Mouse (Mus musculus) kidney, embryonic 16.5 days (tissue): Measurements from ENCODE around the gene Zfp513. TPM values are rescaled to one million over a fixed set of nuclear protein-coding genes. Genes with fewer than 3 reads are reported as not detected.
A peak's percentile ranks its signal among the peaks of the same experiment; 100 is the strongest.

Source experiments
- ATAC-seq: fragments of 200-750 bp; cut with Nextera tagmentation; 2 replicates; pipeline ENCODE4 v1.8.0; 2017; ENCODE audit warnings: moderate TSS enrichment; ENCODE audit not compliant: low FRiP score, low TSS enrichment
- H3K27ac ChIP-seq: fragments of 300-500 bp; sonication (generic); 2 replicates; pipeline ENCODE4 v1.5.1; 2014; ENCODE audit warnings: low read length
- H3K27me3 ChIP-seq: fragments of 300-500 bp; sonication (generic); 2 replicates; pipeline ENCODE4 v1.6.1; 2014; ENCODE audit warnings: low read length, control low read depth, mixed read lengths; ENCODE audit not compliant: insufficient read depth
- H3K36me3 ChIP-seq: fragments of 300-500 bp; sonication (generic); 2 replicates; pipeline ENCODE4 v1.6.1; 2014; ENCODE audit warnings: low read length, control low read depth, mixed read lengths; ENCODE audit not compliant: insufficient read depth
- H3K4me1 ChIP-seq: fragments of 300-500 bp; sonication (generic); 2 replicates; pipeline ENCODE4 v1.6.1; 2014; ENCODE audit warnings: low read length, control low read depth, mixed read lengths; ENCODE audit not compliant: insufficient read depth
- H3K4me2 ChIP-seq: fragments of 300-500 bp; sonication (generic); replicated peaks from 2 replicates; pipeline ENCODE4 v1.6.1; 2014; ENCODE audit warnings: low read depth, low read length
- H3K4me3 ChIP-seq: fragments of 300-500 bp; sonication (generic); 2 replicates; pipeline ENCODE4 v1.5.1; 2014; ENCODE audit warnings: mild to moderate bottlenecking, low read length
- H3K9ac ChIP-seq: fragments of 300-500 bp; sonication (generic); replicated peaks from 2 replicates; pipeline ENCODE4 v1.6.1; 2014; ENCODE audit warnings: low read length
- H3K9me3 ChIP-seq: fragments of 300-500 bp; sonication (generic); 2 replicates; pipeline ENCODE4 v1.6.1; 2016; ENCODE audit warnings: low read length, control low read depth
- WGBS: fragments of 180-500 bp; shearing (Covaris S2); extraction: QIAGEN DNeasy Blood & Tissue Kit; methylation state at CpG from one replicate; pipeline ENCODE4 v1.1.7; 2014; 5-methylcytosine and 5-hydroxymethylcytosine counted together
- polyA plus RNA-seq: library from polyadenylated mRNA; unstranded; fragments of >200 nt; fragmentation: Nextera tagmentation; extraction: Ambion mirVana; gene quantifications from 2 replicates; pipeline ENCODE4 v1.2.1, GENCODE M21; 2015

Gene Zfp513
- polyA plus RNA-seq, 1 experiment from 2014 or later: 9.9 TPM

DNA sequence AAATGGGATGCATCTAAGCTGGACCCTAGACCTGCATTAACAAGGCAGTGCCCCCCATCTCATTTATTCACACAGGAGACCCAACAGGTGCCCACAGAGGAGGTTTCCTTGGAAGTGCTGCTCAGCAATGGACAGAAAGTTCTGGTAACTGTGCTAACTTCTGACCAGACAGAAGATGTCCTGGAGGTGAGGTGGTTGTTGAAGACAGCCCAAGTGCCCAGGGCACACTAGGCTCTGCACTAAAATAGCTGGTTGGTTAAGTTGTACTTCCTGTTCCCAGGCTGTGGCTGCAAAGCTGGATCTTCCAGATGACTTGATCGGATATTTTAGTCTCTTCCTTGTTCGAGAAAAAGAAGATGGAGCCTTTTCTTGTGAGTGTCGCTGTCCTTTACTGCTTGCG lies 6.4 kb downstream of the Zfp513 start:
- H3K9ac ChIP-seq: no peak overlapping the region
- H3K4me3 ChIP-seq: no peak overlapping the region
- peaks cover 27% of the 10 kb centered on the region for H3K4me1 ChIP-seq
- no peak overlapping the region for H3K27ac ChIP-seq
- no peak for ATAC-seq
- no peak overlapping the region for H3K4me2 ChIP-seq
- peaks cover 6% of the 10 kb centered on the region for H3K9me3 ChIP-seq
- peaks cover 60% of the 10 kb centered on the region for H3K36me3 ChIP-seq
- no peaks in the 10 kb centered on the region for H3K27me3 ChIP-seq
- 91% methylated on average over 4 of the region's 4 CpGs for WGBS

DNA sequence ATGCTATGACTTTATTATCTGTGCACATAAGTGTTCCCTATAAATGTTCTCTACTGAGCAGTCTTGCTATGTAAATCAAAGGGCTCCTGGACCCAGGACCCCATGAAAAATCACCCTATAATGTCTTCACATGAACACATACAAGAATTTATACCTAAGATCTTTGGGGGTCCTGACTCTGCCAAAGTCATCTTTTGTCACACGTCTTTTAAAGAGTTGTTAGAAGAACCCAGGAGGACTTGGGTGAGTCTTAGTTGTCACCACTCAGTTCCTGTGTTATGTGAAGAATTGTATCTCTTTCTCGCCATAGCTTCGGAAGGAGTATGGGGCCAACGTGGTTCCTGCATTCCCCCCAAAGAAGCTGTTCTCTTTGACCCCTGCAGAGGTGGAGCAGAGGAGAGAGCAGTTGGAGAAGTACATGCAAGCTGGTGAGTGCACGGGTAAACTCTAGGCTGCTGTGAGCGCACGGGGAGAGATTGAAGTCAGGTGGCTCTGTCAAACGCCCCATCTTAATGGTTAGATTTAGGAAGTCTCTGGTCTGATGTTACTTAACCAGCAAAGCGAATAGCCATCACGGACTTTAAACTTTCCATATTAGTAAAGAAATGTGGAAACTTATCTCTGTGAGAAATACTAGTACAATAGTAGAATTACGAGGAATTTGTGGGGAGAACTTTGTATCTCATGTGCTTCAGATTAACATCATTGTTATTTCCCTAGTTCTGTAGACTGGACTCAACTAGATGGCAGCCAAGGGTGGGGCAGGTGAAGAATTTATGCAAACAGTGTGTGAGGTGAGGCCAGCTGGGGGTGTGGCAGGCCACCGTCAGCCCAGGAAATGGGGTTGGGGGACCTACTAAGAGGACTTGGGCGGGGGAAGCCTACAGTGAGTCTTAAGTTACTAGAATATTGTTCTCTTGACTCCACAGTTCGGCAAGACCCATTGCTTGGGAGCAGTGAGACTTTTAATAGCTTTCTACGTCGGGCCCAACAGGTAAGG lies 7.3 kb downstream of the Zfp513 start:
- ATAC-seq: no peak

DNA sequence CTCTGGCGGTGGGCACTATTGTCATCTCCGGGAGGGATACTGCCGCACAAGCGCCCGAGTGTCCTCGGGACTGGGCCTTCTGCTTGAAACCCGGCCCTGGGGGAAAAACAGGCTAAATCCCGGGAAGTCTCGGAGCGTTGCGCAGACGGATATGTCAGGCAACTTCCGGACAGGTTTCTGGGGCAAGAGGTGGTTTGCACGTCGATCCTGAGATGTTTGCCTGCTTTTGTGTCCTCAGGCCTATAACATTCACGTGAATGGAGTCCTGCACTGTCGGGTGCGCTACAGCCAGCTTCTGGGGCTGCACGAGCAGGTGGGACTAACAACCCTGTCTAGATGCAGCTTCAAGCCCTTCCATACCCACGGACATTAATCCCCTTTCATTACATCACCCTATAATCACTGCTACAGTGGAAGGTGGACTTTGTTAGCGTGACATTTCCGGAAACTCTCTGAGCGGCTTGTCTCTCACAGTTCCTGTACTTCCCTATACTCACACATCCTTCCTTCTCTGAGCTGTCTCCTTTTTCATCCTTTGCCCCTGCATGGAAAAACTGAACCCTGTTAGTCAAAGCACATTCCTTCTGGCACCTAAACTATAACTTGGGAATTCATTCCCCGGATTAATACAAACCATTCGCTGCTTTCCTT lies 8.3 kb downstream of the Zfp513 start:
- peaks cover 58% of the 10 kb centered on the region for H3K36me3 ChIP-seq
- peak overlapping the region; percentile 84 for H3K9ac ChIP-seq
- H3K27ac ChIP-seq: peak overlapping the region; percentile 81
- peaks cover 17% of the 10 kb centered on the region for H3K4me1 ChIP-seq
- no peaks in the 10 kb centered on the region for H3K27me3 ChIP-seq
- 12% methylated on average over 25 of the region's 25 CpGs for WGBS
- peak overlapping the region; percentile 80 for H3K4me3 ChIP-seq
- H3K9me3 ChIP-seq: no peaks in the 10 kb centered on the region
- no peak for ATAC-seq
- peak overlapping the region; percentile 80 for H3K4me2 ChIP-seq

More for the DNA sequence above, 7.3 kb downstream of the Zfp513 start:
- H3K4me2 ChIP-seq: peak overlapping the region; percentile 80; the same call in 1 of the 2 replicates
- H3K27ac ChIP-seq: no peak overlapping the region
- peak overlapping the region; percentile 80 for H3K4me3 ChIP-seq
- peaks cover 18% of the 10 kb centered on the region for H3K4me1 ChIP-seq
- no peaks in the 10 kb centered on the region for H3K27me3 ChIP-seq
- peak overlapping the region; percentile 84 for H3K9ac ChIP-seq
- no peaks in the 10 kb centered on the region for H3K9me3 ChIP-seq
- WGBS: 88% methylated on average over 16 of the region's 16 CpGs
- H3K36me3 ChIP-seq: peaks cover 62% of the 10 kb centered on the region

DNA sequence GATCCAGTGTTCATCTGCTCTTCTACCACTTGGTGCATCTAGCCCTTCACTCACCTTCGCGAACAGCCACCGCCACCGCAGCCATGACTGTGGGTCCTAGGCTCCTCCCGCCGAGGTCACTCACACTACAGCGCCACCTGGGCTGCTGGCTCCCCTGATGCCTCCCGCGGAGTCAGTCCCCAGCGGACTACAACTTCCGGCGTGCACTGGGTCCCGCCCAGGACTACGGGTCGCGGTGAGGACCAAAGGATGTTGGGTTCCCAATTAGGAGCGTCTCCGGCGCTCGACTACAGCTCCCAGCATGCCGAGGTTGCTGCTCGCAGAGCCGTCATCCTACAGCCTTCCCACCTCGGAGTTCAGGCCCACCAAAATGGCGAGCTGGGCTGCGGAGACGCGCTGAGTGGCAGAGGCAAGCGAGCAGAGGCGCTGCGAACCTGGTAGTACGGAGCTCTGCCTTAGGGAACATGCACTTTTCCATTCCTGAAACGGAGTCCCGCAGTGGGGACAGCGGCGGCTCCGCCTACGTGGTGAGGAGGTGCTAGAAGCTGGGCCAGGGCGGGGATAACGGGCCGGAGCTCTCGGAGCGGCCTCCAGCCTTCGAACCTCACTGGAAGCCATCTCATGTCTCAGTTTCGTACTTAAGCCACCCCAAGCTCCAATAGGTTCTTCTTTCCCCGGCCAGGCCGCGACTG lies 9.0 kb downstream of the Zfp513 start, which contains the start of the genes Snx17 and Eif2b4:
Snx17 (plus strand) TSS at position 289 of the 692 bp plus-strand sequence.
Eif2b4 (minus strand) TSS at position 492 of the 692 bp plus-strand sequence.
- H3K36me3 ChIP-seq: peaks cover 57% of the 10 kb centered on the region
- peak within 1 kb of the TSS; percentile 82 for H3K4me2 ChIP-seq
- peak within 1 kb of the TSS; percentile 88 for H3K27ac ChIP-seq
- peak within 1 kb of the TSS; percentile 80 for H3K4me3 ChIP-seq
- peak within 1 kb of the TSS; percentile 86 for H3K9ac ChIP-seq
- H3K4me1 ChIP-seq: peaks cover 17% of the 10 kb centered on the region
- no peaks in the 10 kb centered on the region for H3K9me3 ChIP-seq
- under 1% methylated on average over 48 of the region's 48 CpGs for WGBS
- H3K27me3 ChIP-seq: no peaks in the 10 kb centered on the region
- ATAC-seq: peak; percentile 98

DNA sequence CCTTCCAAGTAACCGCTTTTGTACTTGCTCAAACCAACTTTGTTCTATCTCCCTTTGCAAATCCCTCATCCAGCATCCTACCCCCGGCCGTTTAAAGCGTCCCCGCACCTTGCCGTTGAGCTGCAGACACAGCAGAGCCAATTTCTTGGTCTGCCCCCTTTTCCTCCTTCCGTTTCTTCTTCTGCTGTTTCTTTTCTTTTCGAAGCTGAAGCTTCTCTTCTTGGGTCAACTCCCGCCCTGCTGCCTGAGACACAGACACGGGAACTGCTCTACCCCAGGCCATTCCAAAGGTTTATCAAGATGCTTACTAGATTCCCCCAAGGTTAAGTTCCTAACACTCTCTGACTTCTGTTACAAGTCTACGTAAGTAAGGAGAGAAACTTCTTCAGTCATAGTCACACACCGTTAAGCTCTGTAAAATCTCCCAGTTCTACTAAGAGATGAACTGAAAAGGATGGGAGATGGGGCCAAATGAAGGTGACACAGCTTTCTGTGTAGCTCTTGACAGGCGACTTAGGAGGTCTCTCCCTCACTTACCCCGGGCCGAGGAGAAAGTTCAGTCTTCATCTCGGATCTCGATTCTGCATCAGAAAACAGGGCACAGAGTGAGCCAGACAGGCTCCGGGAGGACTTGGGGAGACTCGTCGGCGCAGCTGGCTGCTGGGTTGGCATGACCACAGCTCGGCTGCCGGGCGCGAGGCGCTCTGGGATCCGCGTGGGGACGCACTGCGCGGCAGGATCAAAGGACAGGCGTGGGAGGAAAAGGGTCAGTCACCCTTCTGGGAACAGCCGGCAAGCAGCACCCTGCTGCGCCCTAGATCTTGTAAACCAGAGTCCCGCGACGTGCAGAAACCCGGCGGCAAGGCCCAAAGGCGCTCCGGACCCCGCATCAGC lies 9.8 kb downstream of the Zfp513 start:
- peaks cover 55% of the 10 kb centered on the region for H3K36me3 ChIP-seq
- H3K4me1 ChIP-seq: peaks cover 17% of the 10 kb centered on the region
- peak overlapping the region; percentile 86 for H3K9ac ChIP-seq
- H3K9me3 ChIP-seq: no peaks in the 10 kb centered on the region
- no peak; the same call in 1 of the 2 replicates for ATAC-seq
- H3K27ac ChIP-seq: peak overlapping the region; percentile 88
- WGBS: 11% methylated on average over 42 of the region's 42 CpGs
- no peaks in the 10 kb centered on the region for H3K27me3 ChIP-seq
- H3K4me3 ChIP-seq: peak overlapping the region; percentile 80
- H3K4me2 ChIP-seq: peak overlapping the region; percentile 82

DNA sequence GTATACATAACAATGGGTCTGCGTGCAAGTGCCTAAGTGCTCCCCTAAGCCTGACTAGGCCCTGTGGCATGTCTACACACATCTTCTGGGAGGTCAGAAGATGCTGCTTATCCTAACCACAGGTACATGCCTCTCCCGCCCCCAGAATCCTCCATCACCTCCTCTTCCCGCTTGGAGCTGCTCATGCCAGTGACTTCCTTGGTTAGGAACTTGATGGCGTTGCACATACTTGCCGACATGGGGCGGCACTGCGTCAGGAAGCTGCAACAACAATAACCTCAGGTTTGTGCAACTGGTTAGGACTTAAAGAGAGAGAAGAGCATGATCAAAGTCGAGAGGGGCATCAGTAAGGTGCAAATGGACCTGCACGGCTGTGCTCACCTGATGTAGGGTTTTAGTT lies 11.9 kb downstream of the Zfp513 start:
- WGBS: 87% methylated on average over 9 of the region's 9 CpGs
- no peak overlapping the region for H3K27ac ChIP-seq
- no peak overlapping the region for H3K4me3 ChIP-seq
- ATAC-seq: no peak
- H3K9ac ChIP-seq: no peak overlapping the region
- H3K4me2 ChIP-seq: no peak overlapping the region
- H3K4me1 ChIP-seq: peaks cover 17% of the 10 kb centered on the region
- no peaks in the 10 kb centered on the region for H3K27me3 ChIP-seq
- H3K36me3 ChIP-seq: peaks cover 40% of the 10 kb centered on the region
- no peaks in the 10 kb centered on the region for H3K9me3 ChIP-seq

DNA sequence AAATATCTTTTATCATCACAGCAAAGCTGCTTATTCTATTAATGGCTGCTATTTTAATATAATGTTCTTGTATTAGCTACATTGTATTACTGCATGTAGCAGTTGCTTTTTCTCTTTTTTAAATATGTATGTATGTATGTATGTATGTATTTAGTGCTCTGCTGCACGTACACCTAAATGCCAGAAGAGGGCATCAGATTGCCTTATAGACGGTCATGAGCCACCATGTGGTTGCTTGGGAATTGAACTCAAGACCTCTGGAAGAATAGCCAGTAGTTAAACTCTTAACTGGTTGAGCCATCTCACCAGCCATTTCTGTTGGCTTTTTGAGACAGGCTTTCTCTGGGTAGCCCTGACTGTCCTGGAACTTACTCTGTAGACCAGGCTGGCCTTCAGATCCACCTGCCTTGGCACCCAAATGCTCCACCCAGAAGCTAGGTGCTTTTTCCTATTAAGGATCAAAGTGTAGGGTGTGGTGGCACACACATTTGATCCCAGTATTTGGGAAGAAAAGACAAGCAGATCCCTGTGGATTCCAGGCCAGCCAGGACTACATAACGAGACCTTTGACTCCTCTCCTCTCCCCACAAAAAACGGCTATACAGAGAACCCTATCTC lies 13.8 kb downstream of the Zfp513 start:
- Histone ChIP-seq H3K4me1 (peaks cover 10% of the 10 kb centered on the region; the same call in 1 of the 2 replicates), H3K9ac (no peak overlapping the region)
- 75% methylated on average over 4 of the region's 4 CpGs for WGBS

DNA sequence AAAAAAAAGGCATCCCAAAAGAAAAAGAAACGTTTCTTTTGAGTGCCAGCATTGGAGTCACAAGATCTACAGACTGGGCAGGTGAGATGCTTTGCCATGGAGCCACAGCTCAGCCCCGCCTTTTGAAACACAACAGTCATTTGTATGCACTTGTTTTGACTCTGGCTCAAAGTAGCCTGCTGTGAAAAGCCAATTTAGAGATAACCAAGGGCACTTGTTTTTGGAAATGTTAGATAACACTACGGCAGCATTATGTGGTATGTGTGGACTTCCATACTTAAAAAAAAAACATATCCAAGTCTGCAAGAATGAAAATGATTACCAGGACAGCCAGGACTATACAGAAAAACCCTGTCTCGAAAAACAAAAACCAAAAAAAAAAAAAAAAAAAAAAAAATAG lies 18.4 kb downstream of the Zfp513 start:
- no peak overlapping the region for H3K4me3 ChIP-seq
- WGBS: 63% methylated on average over 4 of the region's 4 CpGs
- peaks cover 15% of the 10 kb centered on the region for H3K36me3 ChIP-seq
- H3K27me3 ChIP-seq: no peaks in the 10 kb centered on the region
- no peak overlapping the region for H3K9ac ChIP-seq
- no peaks in the 10 kb centered on the region for H3K9me3 ChIP-seq
- H3K4me2 ChIP-seq: no peak overlapping the region
- no peak for ATAC-seq
- peaks cover 7% of the 10 kb centered on the region for H3K4me1 ChIP-seq
- no peak overlapping the region for H3K27ac ChIP-seq

More for the DNA sequence above, 13.8 kb downstream of the Zfp513 start:
- Histone ChIP-seq H3K36me3 (peaks cover 36% of the 10 kb centered on the region), H3K9me3 (no peaks in the 10 kb centered on the region), H3K4me2 (no peak overlapping the region), H3K27ac (no peak overlapping the region), H3K27me3 (no peaks in the 10 kb centered on the region), H3K4me3 (no peak overlapping the region)
- no peak for ATAC-seq
